Mouse (Mus musculus) G1E-ER4 (cell line): ENCODE data around the gene Rps15. TPM values are rescaled to one million over a fixed set of nuclear protein-coding genes. Genes with fewer than 3 reads are reported as not detected.

Experiments
- GATA1 ChIP-seq: IDR thresholded peaks from one replicate; pipeline ENCODE4 v1.8.0; 2012; ENCODE audit warnings: low read length, inconsistent platforms
- polyA plus RNA-seq: library from polyadenylated mRNA; stranded (reverse); fragments of >175 nt; gene quantifications from 2 replicates; pipeline ENCODE4 v1.2.3, GENCODE M21; 2012

Gene Rps15
- polyA plus RNA-seq, 1 experiment = 5,691 TPM

- TF ChIP-seq GATA1 = no peak
Observed at GRCm38 (mm10) chr10:80273847-80274246, 18.4 kb upstream of the Rps15 start.

- no peak for TF ChIP-seq GATA1
Observed at GRCm38 (mm10) chr10:80276238-80276637, 16.0 kb upstream of the Rps15 start.

GRCm38 (mm10) chr10:80278390-80278789 lies 13.9 kb upstream of the Rps15 start:
- TF ChIP-seq GATA1 = no peak

GRCm38 (mm10) chr10:80279273-80279672 lies 13.0 kb upstream of the Rps15 start:
- no peak for TF ChIP-seq GATA1

DNA sequence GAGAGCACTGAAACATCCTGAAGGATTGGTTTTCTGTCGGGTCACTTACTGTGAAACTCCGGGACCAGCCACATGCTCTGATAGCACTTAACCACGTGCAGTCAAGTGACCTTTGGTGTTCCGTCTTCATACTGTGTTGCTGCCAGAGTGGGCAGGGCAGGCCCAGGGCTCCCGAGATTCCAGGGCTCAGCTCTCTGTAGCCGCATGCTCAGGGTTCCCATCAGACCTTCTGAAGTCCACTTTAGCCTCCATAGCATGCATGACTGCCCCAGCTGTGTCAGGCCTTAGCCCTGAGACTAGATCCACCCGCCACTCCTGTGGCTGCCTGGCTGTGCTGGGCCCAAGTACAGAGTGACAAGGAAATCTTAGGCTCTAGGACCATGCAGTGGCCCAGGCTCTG lies 10.9 kb upstream of the Rps15 start:
- TF ChIP-seq GATA1 = no peak

GRCm38 (mm10) chr10:80281921-80282371 lies 10.3 kb upstream of the Rps15 start:
- no peak for TF ChIP-seq GATA1

- no peak for TF ChIP-seq GATA1
Observed at GRCm38 (mm10) chr10:80282481-80283441, 9.5 kb upstream of the Rps15 start.

GRCm38 (mm10) chr10:80285222-80286070 lies 6.8 kb upstream of the Rps15 start:
- no peak for TF ChIP-seq GATA1

- no peak for TF ChIP-seq GATA1
Observed at GRCm38 (mm10) chr10:80288097-80288496, 4.2 kb upstream of the Rps15 start.

- no peak for TF ChIP-seq GATA1
Observed at GRCm38 (mm10) chr10:80288657-80289056, 3.6 kb upstream of the Rps15 start.

GRCm38 (mm10) chr10:80293325-80293724 lies 1.1 kb downstream of the Rps15 start:
- TF ChIP-seq GATA1 = no peak

DNA sequence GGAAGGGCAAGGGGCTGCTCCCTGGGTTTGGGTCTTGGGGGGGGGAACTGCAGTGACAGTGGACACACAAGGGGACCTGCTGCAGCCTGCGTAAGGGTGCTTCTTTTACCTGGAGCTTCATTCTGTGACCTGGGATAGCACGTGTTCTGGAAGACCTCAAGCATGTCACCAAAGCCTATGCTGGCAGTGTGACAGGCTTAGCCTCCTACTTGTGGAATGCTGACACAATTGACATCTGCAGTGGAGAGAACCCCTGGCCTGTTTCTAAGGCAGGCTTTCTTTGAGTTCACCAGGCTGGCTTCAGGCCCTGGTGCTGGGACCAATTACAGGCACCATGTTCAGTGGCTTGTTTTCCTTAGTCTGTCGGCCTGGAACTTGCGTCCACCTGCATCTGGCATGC lies 2.1 kb downstream of the Rps15 start:
- no peak for TF ChIP-seq GATA1

- TF ChIP-seq GATA1 = no peak
Observed at GRCm38 (mm10) chr10:80294788-80295303, 2.6 kb downstream of the Rps15 start.

- no peak for TF ChIP-seq GATA1
Observed at GRCm38 (mm10) chr10:80295618-80296425, 3.6 kb downstream of the Rps15 start, which contains the start of gene Apc2. TSS of gene Apc2 (plus strand) at chr10:80295977.

- TF ChIP-seq GATA1 = no peak
Observed at GRCm38 (mm10) chr10:80296824-80297223, 4.6 kb downstream of the Rps15 start.
